Mouse (Mus musculus): ENCODE results near the gene Pten. TPM values are rescaled to one million over a fixed set of nuclear protein-coding genes. Genes with fewer than 3 reads are reported as not detected.
A peak's percentile ranks its signal among the peaks of the same experiment; 100 is the strongest.

The Pten gene
- polyA plus RNA-seq, 1 experiment: 38.1 TPM

DNA sequence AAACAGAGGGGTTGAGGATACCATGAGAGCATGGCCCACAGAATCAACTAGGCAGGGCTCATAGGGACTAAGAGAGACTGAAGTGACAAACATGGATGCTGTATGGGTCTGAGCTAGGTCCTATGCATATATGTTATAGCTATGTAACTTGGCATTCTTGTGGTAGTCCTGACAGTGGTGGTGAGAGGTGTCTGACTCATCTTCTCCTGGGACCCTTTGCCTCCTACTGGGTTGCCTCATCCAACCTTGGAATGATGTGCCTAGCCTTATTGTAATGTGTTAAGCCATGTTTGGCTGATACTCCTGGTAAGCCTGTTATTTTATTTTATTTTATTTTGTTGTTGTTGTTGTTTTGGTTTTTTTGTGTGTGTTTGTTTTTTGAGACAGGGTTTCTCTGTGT is 41.6 kb upstream of the Pten start:
- H3K4me3 ChIP-seq (replicated peaks; ENCODE audit: insufficient read depth, low read depth, low read length): no peak overlapping the region
- DNase-seq: no peak
- peaks cover 7% of the 10 kb centered on the region; the same call in 1 of the 2 replicates for H3K4me1 ChIP-seq (ENCODE audit: control insufficient read depth, insufficient read depth, low read length)
- no peaks in the 10 kb centered on the region for H3K27me3 ChIP-seq (ENCODE audit: control insufficient read depth, insufficient read depth, low read length)
- TF ChIP-seq POLR2A (IDR thresholded peaks at IDR 0.05; ENCODE audit: borderline replicate concordance, insufficient read depth, low read length) (no peak), CTCF (IDR thresholded peaks at IDR 0.05; ENCODE audit: borderline replicate concordance, insufficient read depth, low read depth, low read length) (no peak)
- no peak overlapping the region for H3K27ac ChIP-seq (ENCODE audit: insufficient read depth, low read length)

- H3K27ac ChIP-seq (ENCODE audit: insufficient read depth, low read length): no peak overlapping the region
- no peaks in the 10 kb centered on the region for H3K27me3 ChIP-seq (ENCODE audit: control insufficient read depth, insufficient read depth, low read length)
- DNase-seq: no peak
- WGBS: 67% methylated on average over 3 of the region's 3 CpGs
- no peak for TF ChIP-seq POLR2A (IDR thresholded peaks at IDR 0.05; ENCODE audit: borderline replicate concordance, insufficient read depth, low read length)
- no peak overlapping the region for H3K4me3 ChIP-seq (replicated peaks; ENCODE audit: insufficient read depth, low read depth, low read length)
- H3K4me1 ChIP-seq (ENCODE audit: control insufficient read depth, insufficient read depth, low read length): peaks cover 7% of the 10 kb centered on the region; the same call in 1 of the 2 replicates
Measured at GRCm38 (mm10) chr19:32717590-32717989, 39.7 kb upstream of the Pten start.

- no peaks in the 10 kb centered on the region for H3K27me3 ChIP-seq (ENCODE audit: control insufficient read depth, insufficient read depth, low read length)
- TF ChIP-seq POLR2A (IDR thresholded peaks at IDR 0.05; ENCODE audit: borderline replicate concordance, insufficient read depth, low read length) (no peak), CTCF (IDR thresholded peaks at IDR 0.05; ENCODE audit: borderline replicate concordance, insufficient read depth, low read depth, low read length) (no peak)
- H3K27ac ChIP-seq (ENCODE audit: insufficient read depth, low read length): no peak overlapping the region
- DNase-seq: no peak
- 100% methylated on average over 1 of the region's 1 CpGs for WGBS
- H3K4me1 ChIP-seq (ENCODE audit: control insufficient read depth, insufficient read depth, low read length): no peaks in the 10 kb centered on the region
- H3K4me3 ChIP-seq (replicated peaks; ENCODE audit: insufficient read depth, low read depth, low read length): no peak overlapping the region
Measured at GRCm38 (mm10) chr19:32720319-32720718, 37.0 kb upstream of the Pten start.

- H3K27ac ChIP-seq (ENCODE audit: insufficient read depth, low read length): no peak overlapping the region
- no peaks in the 10 kb centered on the region for H3K27me3 ChIP-seq (ENCODE audit: control insufficient read depth, insufficient read depth, low read length)
- no peak for DNase-seq
- TF ChIP-seq CTCF (IDR thresholded peaks at IDR 0.05; ENCODE audit: borderline replicate concordance, insufficient read depth, low read depth, low read length) (no peak), POLR2A (IDR thresholded peaks at IDR 0.05; ENCODE audit: borderline replicate concordance, insufficient read depth, low read length) (no peak)
- WGBS: 32% methylated on average over 7 of the region's 7 CpGs
- no peak overlapping the region for H3K4me3 ChIP-seq (replicated peaks; ENCODE audit: insufficient read depth, low read depth, low read length)
- H3K4me1 ChIP-seq (ENCODE audit: control insufficient read depth, insufficient read depth, low read length): no peaks in the 10 kb centered on the region
Measured at GRCm38 (mm10) chr19:32723817-32724216, 33.5 kb upstream of the Pten start.

GRCm38 (mm10) chr19:32726451-32727325 is 30.6 kb upstream of the Pten start:
- H3K27me3 ChIP-seq (ENCODE audit: control insufficient read depth, insufficient read depth, low read length): no peaks in the 10 kb centered on the region; the same call in 1 of the 2 replicates
- peak overlapping the region; percentile 14 for H3K4me3 ChIP-seq (replicated peaks; ENCODE audit: insufficient read depth, low read depth, low read length)
- DNase-seq: no peak
- no peaks in the 10 kb centered on the region for H3K4me1 ChIP-seq (ENCODE audit: control insufficient read depth, insufficient read depth, low read length)
- TF ChIP-seq CTCF (IDR thresholded peaks at IDR 0.05; ENCODE audit: borderline replicate concordance, insufficient read depth, low read depth, low read length) (no peak), POLR2A (IDR thresholded peaks at IDR 0.05; ENCODE audit: borderline replicate concordance, insufficient read depth, low read length) (no peak)
- H3K27ac ChIP-seq (ENCODE audit: insufficient read depth, low read length): no peak overlapping the region
- WGBS: 13% methylated on average over 22 of the region's 22 CpGs

GRCm38 (mm10) chr19:32729785-32730184 is 27.5 kb upstream of the Pten start:
- WGBS: 96% methylated on average over 4 of the region's 4 CpGs
- no peak for DNase-seq
- Histone ChIP-seq H3K27me3 (ENCODE audit: control insufficient read depth, insufficient read depth, low read length) (no peaks in the 10 kb centered on the region; the same call in 1 of the 2 replicates), H3K4me3 (replicated peaks; ENCODE audit: insufficient read depth, low read depth, low read length) (no peak overlapping the region), H3K4me1 (ENCODE audit: control insufficient read depth, insufficient read depth, low read length) (no peaks in the 10 kb centered on the region), H3K27ac (ENCODE audit: insufficient read depth, low read length) (no peak overlapping the region)
- TF ChIP-seq CTCF (IDR thresholded peaks at IDR 0.05; ENCODE audit: borderline replicate concordance, insufficient read depth, low read depth, low read length) (no peak), POLR2A (IDR thresholded peaks at IDR 0.05; ENCODE audit: borderline replicate concordance, insufficient read depth, low read length) (no peak)

- Histone ChIP-seq H3K27ac (ENCODE audit: insufficient read depth, low read length) (no peak overlapping the region), H3K4me1 (ENCODE audit: control insufficient read depth, insufficient read depth, low read length) (no peaks in the 10 kb centered on the region), H3K4me3 (replicated peaks; ENCODE audit: insufficient read depth, low read depth, low read length) (no peak overlapping the region), H3K27me3 (ENCODE audit: control insufficient read depth, insufficient read depth, low read length) (no peaks in the 10 kb centered on the region; the same call in 1 of the 2 replicates)
- no peak for TF ChIP-seq POLR2A (IDR thresholded peaks at IDR 0.05; ENCODE audit: borderline replicate concordance, insufficient read depth, low read length)
- TF ChIP-seq CTCF (IDR thresholded peaks at IDR 0.05; ENCODE audit: borderline replicate concordance, insufficient read depth, low read depth, low read length): no peak
- DNase-seq: no peak
Measured at GRCm38 (mm10) chr19:32732922-32733321, 24.4 kb upstream of the Pten start.

DNA sequence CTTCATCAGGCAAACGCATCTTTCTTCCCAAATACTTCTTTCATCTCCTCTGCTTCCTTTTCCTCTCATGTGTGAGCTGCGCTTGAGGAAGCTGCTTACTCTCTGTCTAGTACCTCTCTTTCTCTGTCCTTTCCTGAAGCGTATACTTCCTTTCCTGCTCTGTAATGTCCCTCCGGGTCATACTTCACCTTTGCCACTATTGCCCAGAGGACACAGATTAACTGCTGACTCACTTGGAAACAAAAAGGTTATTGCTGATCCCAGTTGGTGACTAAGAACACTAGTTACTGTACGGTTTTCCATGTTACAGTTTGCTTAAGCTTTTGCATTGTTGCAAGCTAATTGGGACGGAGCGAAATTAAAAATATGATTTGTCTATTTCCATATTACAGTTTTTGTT is 19.5 kb upstream of the Pten start:
- H3K27ac ChIP-seq (ENCODE audit: insufficient read depth, low read length): no peak overlapping the region
- H3K27me3 ChIP-seq (ENCODE audit: control insufficient read depth, insufficient read depth, low read length): no peaks in the 10 kb centered on the region; the same call in 1 of the 2 replicates
- no peak for DNase-seq
- no peaks in the 10 kb centered on the region for H3K4me1 ChIP-seq (ENCODE audit: control insufficient read depth, insufficient read depth, low read length)
- TF ChIP-seq POLR2A (IDR thresholded peaks at IDR 0.05; ENCODE audit: borderline replicate concordance, insufficient read depth, low read length) (no peak), CTCF (IDR thresholded peaks at IDR 0.05; ENCODE audit: borderline replicate concordance, insufficient read depth, low read depth, low read length) (no peak)
- no peak overlapping the region for H3K4me3 ChIP-seq (replicated peaks; ENCODE audit: insufficient read depth, low read depth, low read length)
- 93% methylated on average over 7 of the region's 7 CpGs for WGBS
